Mouse (Mus musculus): Measurements from ENCODE around the gene Hspa12b.
A peak's percentile ranks its signal among the peaks of the same experiment; 100 is the strongest.

Gene Hspa12b

GRCm38 (mm10) chr2:131152166-131152730, 25.2 kb downstream of the Hspa12b start:
- DNase-seq: no peak

GRCm38 (mm10) chr2:131154036-131154435, 27.0 kb downstream of the Hspa12b start:
- no peak for DNase-seq

DNA sequence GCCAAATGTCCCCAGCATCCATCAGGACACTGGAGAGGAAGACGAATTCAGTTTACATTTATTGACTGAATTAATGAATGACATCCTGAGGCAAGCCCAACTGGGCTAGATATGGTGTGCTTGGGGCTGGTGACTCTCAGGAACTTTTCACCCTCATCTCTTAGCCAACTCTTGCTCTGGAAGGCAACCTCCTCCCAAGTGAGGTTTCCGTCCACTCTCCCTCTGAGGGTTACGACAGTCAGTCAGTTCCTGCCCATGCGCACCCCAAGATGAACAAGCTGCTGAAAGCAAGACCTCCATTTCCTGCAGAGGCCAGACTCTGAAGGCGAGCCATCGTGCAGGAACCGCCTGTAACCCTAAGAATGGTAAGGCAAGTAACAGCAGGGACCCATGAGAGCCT, 29.9 kb downstream of the Hspa12b start:
- DNase-seq: no peak

DNA sequence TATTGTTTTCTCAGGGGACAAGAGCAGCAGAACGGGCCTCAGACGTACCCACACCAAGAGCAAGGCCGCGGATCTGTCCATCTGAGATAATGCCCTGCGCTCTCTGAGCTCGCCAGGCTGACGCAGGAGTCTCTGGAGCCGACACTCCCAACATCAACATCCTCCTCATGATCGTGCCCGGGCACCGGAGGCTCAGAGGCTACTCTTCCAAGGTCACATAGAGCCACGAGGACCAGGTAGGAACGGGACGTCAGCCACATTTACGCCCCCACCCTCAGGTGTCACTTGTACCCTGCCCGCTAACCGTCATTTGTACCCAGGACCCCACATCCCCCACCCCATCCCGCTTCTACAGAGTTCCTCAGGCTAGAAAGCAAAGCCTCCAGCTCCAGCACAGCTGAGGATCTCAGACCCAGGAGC, 32.4 kb downstream of the Hspa12b start:
- peak; percentile 63 for DNase-seq

DNA sequence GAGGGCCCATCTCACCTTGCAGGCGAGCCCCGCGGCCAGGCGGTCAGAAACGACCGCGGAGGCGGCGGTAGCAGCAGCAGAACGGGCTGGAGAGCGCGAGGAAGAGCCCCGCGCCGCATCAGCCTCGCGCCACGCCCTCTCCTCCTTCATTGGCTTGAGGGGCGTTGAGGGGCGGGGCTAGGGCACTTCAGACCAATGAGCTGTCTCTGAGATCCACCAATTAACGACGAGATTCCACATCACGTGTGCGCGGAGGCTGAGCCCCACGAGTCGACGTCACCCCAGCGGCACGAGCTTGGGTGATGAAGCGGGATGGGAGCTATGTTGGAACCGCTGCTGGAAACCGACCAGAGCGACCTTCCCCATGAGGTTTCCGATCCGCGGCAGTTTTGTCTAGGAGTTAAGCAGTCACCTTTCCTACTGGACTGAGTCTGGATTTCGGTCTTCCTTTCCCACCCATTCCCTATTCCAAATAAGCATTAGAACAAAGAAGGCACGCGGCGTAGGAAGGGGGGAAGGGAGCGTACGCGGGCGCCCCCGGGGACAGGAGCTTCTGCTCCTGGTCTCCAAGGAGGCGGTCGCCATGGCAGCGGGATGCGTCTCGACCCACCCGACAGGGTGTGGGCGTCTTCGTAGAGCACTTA, 33.0 kb downstream of the Hspa12b start, which contains the start of gene 1700037H04Rik:
Gene 1700037H04Rik, minus strand, starts transcription at position 144 of the 644 bp plus-strand sequence.
- DNase-seq: peak; percentile 99

DNA sequence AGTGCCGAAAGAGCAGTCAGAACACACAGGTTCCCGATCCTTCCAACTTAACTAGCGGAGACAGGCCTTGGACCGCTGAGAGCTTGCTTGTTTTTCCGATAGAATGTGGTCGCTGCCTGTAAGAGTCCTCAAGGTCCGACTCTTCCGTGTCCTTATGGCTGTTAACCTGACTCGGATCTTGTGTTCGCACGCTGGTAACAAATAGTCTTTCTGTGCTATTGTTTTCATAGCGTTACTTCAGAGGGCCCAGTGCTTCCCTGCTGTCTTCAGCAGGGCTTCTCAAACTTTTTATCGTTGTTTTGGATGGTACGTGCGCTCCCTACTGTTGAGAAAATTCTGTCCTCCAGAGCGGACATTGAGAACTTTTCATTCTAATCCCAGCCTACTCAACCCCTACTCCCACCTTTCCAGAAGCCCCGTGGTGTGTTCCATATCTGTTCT, 33.6 kb downstream of the Hspa12b start:
- peak; percentile 61 for DNase-seq

- DNase-seq: no peak
Measured at GRCm38 (mm10) chr2:131163924-131164323, 36.8 kb downstream of the Hspa12b start.

DNA sequence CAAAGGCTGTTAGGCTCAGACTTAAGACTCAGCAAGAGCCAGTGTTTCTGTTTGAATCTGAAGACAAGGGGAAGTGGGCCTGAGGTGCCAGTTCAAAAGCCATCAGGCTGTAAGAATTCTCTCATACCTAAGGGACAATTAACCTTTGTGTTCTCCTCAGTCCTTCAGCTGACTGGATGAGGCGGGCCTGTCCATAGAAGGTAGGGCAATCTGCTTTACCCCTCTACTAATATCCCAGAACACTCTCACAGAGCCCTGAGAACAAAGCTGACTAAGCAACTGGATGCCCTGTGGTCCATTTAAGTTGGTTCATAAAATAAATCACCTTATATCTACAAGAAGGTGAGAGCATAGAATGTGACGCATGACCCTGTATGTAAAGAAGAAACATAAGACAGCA, 39.1 kb downstream of the Hspa12b start:
- DNase-seq: no peak

DNA sequence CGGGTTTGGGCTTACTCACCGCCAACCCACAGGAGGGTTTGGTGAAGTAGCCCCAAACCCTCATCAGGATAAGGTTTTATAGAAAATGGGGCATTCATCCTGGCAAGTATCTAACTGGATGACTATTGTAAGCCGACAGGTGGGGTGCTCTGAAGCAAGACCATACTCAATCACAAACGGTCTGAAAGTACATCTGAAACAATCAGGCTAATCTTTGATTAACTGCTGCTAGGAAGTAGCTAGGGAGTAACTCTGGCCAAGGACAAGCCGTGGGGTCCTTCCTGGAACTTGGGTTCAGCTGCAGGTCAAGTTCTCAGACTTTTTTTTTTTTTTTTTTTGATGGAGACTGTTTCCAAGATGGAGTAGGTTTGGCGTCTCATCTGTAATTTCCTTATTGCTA, 40.9 kb downstream of the Hspa12b start:
- DNase-seq: no peak

DNA sequence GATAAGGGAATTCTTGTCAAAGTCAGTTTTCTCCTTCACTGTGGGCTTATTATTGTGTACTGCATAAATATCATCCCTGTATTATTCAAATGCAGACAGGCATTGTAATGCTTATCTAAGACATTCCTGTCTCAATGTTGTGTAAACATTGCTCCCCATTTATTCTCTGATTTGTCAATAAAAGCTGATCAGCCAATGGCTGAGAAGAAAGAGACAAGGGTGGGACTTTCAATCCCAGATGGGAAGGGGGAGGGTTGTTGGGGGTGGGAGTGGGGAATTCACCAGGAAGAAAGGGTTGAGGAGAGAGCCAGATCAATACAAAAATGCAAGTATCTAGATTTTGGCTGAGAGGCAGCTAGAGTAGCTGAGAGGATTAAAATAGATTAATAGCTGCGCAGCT, 41.8 kb downstream of the Hspa12b start:
- no peak for DNase-seq

DNA sequence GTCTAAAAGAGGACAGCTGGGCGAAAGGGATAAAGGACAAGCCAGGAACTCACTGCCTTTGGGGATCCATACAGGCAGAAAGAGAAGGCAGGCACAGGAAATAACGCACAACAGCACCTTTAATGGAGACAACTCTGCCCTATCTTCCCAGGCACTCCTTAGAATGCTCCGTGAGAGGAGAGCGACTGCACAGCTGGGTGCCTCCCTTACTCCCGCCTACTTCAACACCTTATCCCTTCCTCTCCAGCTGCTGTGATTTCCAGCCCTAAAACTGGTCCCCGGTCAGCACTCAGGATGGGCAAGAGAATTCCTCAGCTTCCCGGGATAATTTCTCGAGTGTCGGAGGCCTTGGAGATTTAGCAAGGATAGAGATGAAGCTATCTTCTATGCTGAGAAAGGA, 43.9 kb downstream of the Hspa12b start:
- no peak for DNase-seq

DNA sequence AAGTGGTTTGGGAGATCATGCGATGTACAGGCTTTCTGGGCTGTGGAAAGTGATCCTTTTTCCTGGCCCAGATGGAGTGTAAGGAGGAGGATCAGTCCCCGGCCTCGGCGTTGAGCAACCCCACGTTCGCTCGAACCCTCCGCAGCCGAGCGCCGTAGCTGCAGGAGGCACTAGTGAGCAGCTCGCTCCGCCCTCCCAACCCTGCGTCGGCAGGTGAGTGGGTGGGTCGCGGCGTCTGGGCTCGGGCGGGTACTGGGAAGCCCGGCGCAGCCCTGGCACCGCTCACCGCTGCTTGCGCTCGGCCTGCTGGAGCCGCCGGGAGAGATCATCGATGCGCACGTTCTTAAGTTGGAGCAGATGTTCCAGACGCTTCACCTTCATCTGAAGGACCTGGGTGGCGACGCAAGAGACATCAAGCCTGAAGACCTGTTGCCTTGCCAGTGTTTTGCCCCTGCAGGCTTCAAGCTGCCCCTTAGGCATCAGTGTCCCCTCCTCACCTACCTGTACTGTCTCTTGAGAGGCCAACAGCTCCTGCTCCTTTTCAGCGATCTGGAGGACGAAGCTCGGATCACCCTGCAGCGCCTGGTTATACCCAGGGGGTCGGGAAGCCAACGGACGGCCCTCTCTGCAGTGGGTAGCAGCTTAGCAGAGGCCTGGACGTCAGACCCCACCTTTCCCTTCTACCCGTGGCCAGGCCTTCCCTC, 44.5 kb downstream of the Hspa12b start:
- DNase-seq: peak; percentile 83

DNA sequence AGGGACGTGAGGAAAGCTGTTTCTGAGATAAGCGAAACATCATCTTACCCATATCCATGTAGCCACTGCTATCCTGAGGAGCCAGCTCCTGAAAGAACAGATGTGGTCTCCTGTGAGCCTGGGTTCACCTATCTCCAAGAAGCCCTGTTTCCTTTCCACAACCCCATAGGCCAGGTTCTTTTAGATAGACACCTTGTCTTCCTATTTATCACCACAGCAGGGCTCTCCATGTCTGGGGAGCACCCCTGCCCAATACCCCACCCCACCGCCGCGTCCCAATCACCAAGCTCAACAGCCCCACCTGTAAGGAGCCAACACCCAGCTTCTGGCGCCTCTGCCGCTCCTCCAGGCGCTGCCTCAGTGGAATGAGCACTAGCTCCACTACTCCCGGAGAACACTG, 45.2 kb downstream of the Hspa12b start:
- no peak for DNase-seq

- peak; percentile 79 for DNase-seq
Measured at GRCm38 (mm10) chr2:131174700-131175099, 47.6 kb downstream of the Hspa12b start.

- DNase-seq: no peak
Measured at GRCm38 (mm10) chr2:131175286-131175944, 48.3 kb downstream of the Hspa12b start.

DNA sequence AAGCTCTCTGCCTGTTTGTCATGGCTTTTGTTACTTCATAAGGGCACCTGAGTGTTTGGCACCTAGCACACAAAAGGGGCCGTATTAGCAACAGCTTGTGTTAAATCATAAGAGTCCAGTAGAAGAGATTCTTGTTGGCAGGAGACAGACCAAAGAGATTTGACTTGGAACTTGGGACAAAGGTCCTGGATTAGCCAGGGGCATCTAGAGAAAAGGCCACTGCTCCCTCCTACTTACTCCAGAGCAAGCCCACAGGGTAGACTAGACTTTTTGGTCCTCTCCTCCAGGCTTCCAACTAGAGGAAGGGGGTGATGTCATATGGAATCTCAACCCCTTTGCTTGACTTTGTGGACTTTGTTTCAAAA, 48.8 kb downstream of the Hspa12b start:
- no peak for DNase-seq

- DNase-seq: peak; percentile 61
Measured at GRCm38 (mm10) chr2:131176491-131176890, 49.4 kb downstream of the Hspa12b start.

DNA sequence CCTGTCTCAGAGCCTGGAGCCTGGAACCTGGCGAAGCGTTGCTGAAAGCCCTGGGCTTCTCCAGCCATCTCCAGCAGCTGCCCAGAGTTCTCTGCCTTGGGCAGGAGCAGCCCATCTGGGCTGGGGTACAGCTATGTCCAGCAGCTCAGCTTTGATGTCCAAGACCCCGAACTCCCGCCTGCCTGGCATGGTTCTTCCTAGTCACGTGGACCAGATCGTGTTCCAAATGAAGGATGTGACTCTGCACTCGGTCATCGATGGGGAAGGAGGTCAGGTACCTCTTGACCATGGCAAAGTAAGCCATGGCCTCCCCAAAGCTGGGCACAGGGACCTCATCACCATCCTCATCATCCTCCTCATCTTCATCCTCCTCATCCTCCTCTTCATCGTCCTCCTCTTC, 50.9 kb downstream of the Hspa12b start:
- DNase-seq: no peak

- DNase-seq: peak; percentile 21
Measured at GRCm38 (mm10) chr2:131178828-131179245, 51.8 kb downstream of the Hspa12b start.

GRCm38 (mm10) chr2:131179246-131179886, 52.3 kb downstream of the Hspa12b start:
- peak; percentile 79 for DNase-seq

DNA sequence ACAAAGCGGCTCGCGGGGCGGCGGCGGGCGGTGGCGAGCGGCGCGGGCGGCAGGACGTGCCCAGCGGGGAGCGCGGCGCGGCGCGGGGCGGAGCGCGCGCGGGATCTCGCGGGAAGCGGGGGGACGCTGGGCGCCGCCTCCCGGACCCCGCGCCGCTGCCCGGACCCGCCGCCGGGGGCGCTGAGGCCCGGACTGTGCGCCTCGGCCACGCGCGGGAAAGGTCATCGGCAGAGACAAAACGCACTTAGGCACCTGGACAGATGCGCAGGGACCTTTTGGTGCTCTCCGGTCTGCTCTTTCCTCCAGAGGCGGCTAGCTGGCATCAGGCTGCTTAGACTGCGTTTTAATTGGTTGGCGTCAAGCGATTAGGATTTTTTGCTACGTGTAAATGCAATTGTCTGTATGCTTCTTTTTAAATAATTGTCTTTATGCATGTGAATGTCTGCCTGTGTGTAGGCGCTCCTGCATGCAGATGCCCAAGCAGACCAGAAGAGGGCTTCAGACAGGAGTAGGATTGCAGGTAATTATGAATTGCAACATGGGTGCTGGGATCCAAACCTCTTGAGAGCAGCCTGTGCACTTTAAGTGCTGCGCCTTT, 53.0 kb downstream of the Hspa12b start, which contains the start of gene Cenpb:
Gene Cenpb, minus strand, starts transcription at position 78 of the 598 bp plus-strand sequence.
- DNase-seq: peak; percentile 89

GRCm38 (mm10) chr2:131186343-131186742, 59.3 kb downstream of the Hspa12b start:
- no peak for DNase-seq

All from lung, postnatal 10 days (tissue).